ENCODE assay signal across 9 mouse cellular contexts in genomic region chr5:130267316-130267715, GRCm38 (mm10). TPM values are rescaled to one million over a fixed set of nuclear protein-coding genes. Genes with fewer than 3 reads are reported as not detected.
A peak's percentile ranks its signal among the peaks of the same experiment; 100 is the strongest.
DNase-seq lines count a peak whose midpoint lies in the region; TF ChIP-seq lines count a peak whose summit lies in the region.
"Had no signal": no experiment of that assay in that cellular context is flagged by ENCODE, and none has a peak within 500 bp of the region (broad histone marks: within the 10 kb centered on the region; RNA-seq: fewer than 3 reads in every experiment).

No protein-coding gene starts in this region.

- H3K9me3 ChIP-seq in MEL (replicated peaks; ENCODE audit: insufficient read depth, low read length), result no peaks in the 10 kb centered on the region
- H3K9me3 ChIP-seq: limb, embryonic 12.5 days had no signal

- peak; percentile 69 to 78 (median 76) for TF ChIP-seq CTCF in MEL (IDR thresholded peaks at IDR 0.05 in 2 of 3, conservative IDR thresholded peaks at IDR 0.05 in 1 of 3; ENCODE audit: control insufficient read depth in 1 of 3, insufficient read depth in 1 of 3, low read depth in 2 of 3, low read length in 3 of 3, poor library complexity in 1 of 3, severe bottlenecking in 1 of 3)

- H3K79me2 ChIP-seq in MEL (ENCODE audit: control insufficient read depth, insufficient read depth, low read length, poor library complexity), result no peaks in the 10 kb centered on the region

- no peak overlapping the region for H3K9ac ChIP-seq in MEL (ENCODE audit: control insufficient read depth, low read depth, low read length, poor library complexity, severe bottlenecking)
- H3K9ac ChIP-seq: limb, embryonic 12.5 days had no signal

- no peaks in the 10 kb centered on the region for H3K4me1 ChIP-seq in MEL (ENCODE audit: control insufficient read depth in 1 of 2, insufficient read depth in 2 of 2, low read length in 2 of 2)
- H3K4me1 ChIP-seq: limb, embryonic 12.5 days had no signal

- no peak overlapping the region for H3K27ac ChIP-seq in MEL (ENCODE audit: control insufficient read depth, low read depth, low read length)
- H3K27ac ChIP-seq: limb, embryonic 12.5 days had no signal

- H3K36me3 ChIP-seq in MEL (ENCODE audit: control insufficient read depth in 1 of 2, insufficient read depth in 2 of 2, low read length in 2 of 2), result peaks cover 0 to 3% of the 10 kb centered on the region in 2 experiments

- intact Hi-C loops in heart, postnatal 10 days (cut with DNase I), result no loop called here
- intact Hi-C loops in left cerebral cortex, postnatal 10 days (cut with DNase I), result loop anchor here (2.0 kb wide), 1 partner anchor 585 kb away; no protein-coding TSS in a partner anchor

- H3K4me3 ChIP-seq in MEL (ENCODE audit: control insufficient read depth in 1 of 2, insufficient read depth in 1 of 2, low read depth in 2 of 2, low read length in 2 of 2), result no peak overlapping the region
- H3K4me3 ChIP-seq: limb, embryonic 12.5 days had no signal

- H3K27me3 ChIP-seq in MEL (ENCODE audit: control insufficient read depth in 1 of 2, insufficient read depth in 2 of 2, low read length in 2 of 2), result no peaks in the 10 kb centered on the region
- H3K27me3 ChIP-seq: limb, embryonic 12.5 days had no signal

- TF ChIP-seq POLR2A in MEL (IDR thresholded peaks at IDR 0.05; ENCODE audit: control insufficient read depth in 1 of 2, insufficient read depth in 1 of 2, low read depth in 1 of 2, low read length in 2 of 2, poor library complexity in 1 of 2), result no peak

- no peak; the same call in 1 of the 2 replicates for TF ChIP-seq RAD21 in MEL (IDR thresholded peaks at IDR 0.05; ENCODE audit: low read depth, low read length)

- DNase-seq in heart, postnatal 10 days, result peak; percentile 19 to 43
- DNase-seq in heart, adult 8-10 months (ENCODE audit: low spot score), result no peak
- DNase-seq in 416B (ENCODE audit: low read depth) (peak; percentile 69), MEL (ENCODE audit: low read depth, low spot score) (peak; percentile 75)
- DNase-seq in forelimb bud, embryonic 11.5 days (ENCODE audit: low read depth, low spot score), result peak; percentile 19
- DNase-seq in thymus, postnatal 14 days, result peak; percentile 26
- no peak for DNase-seq in urinary bladder, postnatal 10 days (ENCODE audit: low spot score)
- DNase-seq in left cerebral cortex, postnatal 10 days (ENCODE audit: extremely low spot score in 1 of 2, low spot score in 2 of 2), result no peak

- no peak for TF ChIP-seq EP300 in MEL (IDR thresholded peaks at IDR 0.05; ENCODE audit: low read depth in 1 of 2, low read length in 2 of 2)

TF ChIP-seq in MEL, 35 proteins besides CTCF, POLR2A, EP300 and RAD21:
- TF ChIP-seq SMC3 (IDR thresholded peaks at IDR 0.05; ENCODE audit: low read depth, low read length) (peak; percentile 42), MAFK (IDR thresholded peaks at IDR 0.05; ENCODE audit: borderline replicate concordance, low read depth, low read length) (no peak)

RNA-seq across cellular contexts. Expression of gene Tyw1, which starts 11.9 kb away (rescaled TPM):
- 1 to 10 TPM; 9.4 to 9.5 TPM for total RNA-seq in heart, postnatal 10 days (2021)
- 1 to 10 TPM; 6.9 to 8.4 (median 7.8) TPM for total RNA-seq in heart, adult 8-10 months (2022)
- total RNA-seq in MEL (2012; rRNA removed), result 33.0 and 38.8 TPM in 2 replicates
- polyA plus RNA-seq in MEL (2012; ENCODE audit: insufficient read depth in 1 of 2, insufficient read length in 2 of 2, low read depth in 1 of 2, low replicate concordance in 2 of 2, missing spikeins in 1 of 2), result 100 to 1,000 TPM in 1 of 2 experiments, 10 to 100 TPM in 1; 33.3 to 133 TPM
- total RNA-seq in left cerebral cortex, postnatal 10 days (2021), result 10 to 100 TPM; 16.8 to 20.9 TPM

RNA-seq across cellular contexts. Expression of gene Sbds, which starts 12.0 kb away (rescaled TPM):
- total RNA-seq in heart, postnatal 10 days (2021), result 10 to 100 TPM; 44.3 to 46.8 TPM
- total RNA-seq in heart, adult 8-10 months (2022), result 10 to 100 TPM; 50.7 to 62.6 (median 55.7) TPM
- 51.1 and 74.7 TPM in 2 replicates for total RNA-seq in MEL (2012; rRNA removed)
- polyA plus RNA-seq in MEL (2012; ENCODE audit: insufficient read depth in 1 of 2, insufficient read length in 2 of 2, low read depth in 1 of 2, low replicate concordance in 2 of 2, missing spikeins in 1 of 2), result 10 to 100 TPM in 1 of 2 experiments, not detected in 1; 88.1 TPM
- total RNA-seq in left cerebral cortex, postnatal 10 days (2021), result 10 to 100 TPM; 45.8 to 48.7 TPM

RNA-seq across cellular contexts. Expression of gene Tmem248, which starts 50.4 kb away (rescaled TPM):
- 10 to 100 TPM; 41.3 to 41.7 TPM for total RNA-seq in heart, postnatal 10 days (2021)
- total RNA-seq in heart, adult 8-10 months (2022), result 10 to 100 TPM; 38.1 to 48.4 (median 46.1) TPM
- 50.5 and 58.2 TPM in 2 replicates for total RNA-seq in MEL (2012; rRNA removed)
- polyA plus RNA-seq in MEL (2012; ENCODE audit: insufficient read depth in 1 of 2, insufficient read length in 2 of 2, low read depth in 1 of 2, low replicate concordance in 2 of 2, missing spikeins in 1 of 2), result 10 to 100 TPM in 1 of 2 experiments, not detected in 1; 55.5 TPM
- total RNA-seq in left cerebral cortex, postnatal 10 days (2021), result 10 to 100 TPM; 44.8 to 45.6 TPM

Comparison
In these comparisons a context has a peak if more than half of its experiments do, and no peak if none do; other contexts are left out.
1. DNase-seq: peak in heart, postnatal 10 days (2 of 2), 416B (single experiment), MEL (single experiment), forelimb bud, embryonic 11.5 days (single experiment) and thymus, postnatal 14 days (single experiment); none in heart, adult 8-10 months (single experiment), urinary bladder, postnatal 10 days (single experiment) and left cerebral cortex, postnatal 10 days (0 of 2).